In genomic region chr13:37103741-37104296, GRCm38 (mm10) we compare ENCODE assay signal across 9 mouse cellular contexts. TPM values are rescaled to one million over a fixed set of nuclear protein-coding genes. Genes with fewer than 3 reads are reported as not detected.
DNase-seq lines count a peak whose midpoint lies in the region; ATAC-seq lines count a peak whose summit lies in the region.
"Had no signal": no experiment of that assay in that cellular context is flagged by ENCODE, and none has a peak within 500 bp of the region (broad histone marks: within the 10 kb centered on the region; RNA-seq: fewer than 3 reads in every experiment).

No protein-coding gene starts in this region.

- no peaks in the 10 kb centered on the region for H3K9me3 ChIP-seq in midbrain, embryonic 13.5 days
- H3K9me3 ChIP-seq in midbrain, embryonic 11.5 days (ENCODE audit: control insufficient read depth, low read length) = no peaks in the 10 kb centered on the region
- H3K9me3 ChIP-seq in embryonic facial prominence, embryonic 14.5 days (ENCODE audit: control insufficient read depth, low read length) = peaks cover 4% of the 10 kb centered on the region; the same call in 1 of the 2 replicates
- H3K9me3 ChIP-seq in limb, embryonic 10.5 days (replicated peaks) = no peaks in the 10 kb centered on the region
- H3K9me3 ChIP-seq in heart, embryonic 12.5 days (replicated peaks) = peaks cover 5% of the 10 kb centered on the region; the same call in 1 of the 2 replicates

- no peak for DNase-seq in midbrain, embryonic 11.5 days (ENCODE audit: low spot score, missing footprints)
- DNase-seq in embryonic facial prominence, embryonic 14.5 days (ENCODE audit: low spot score) = peak; percentile 52
- DNase-seq in limb, embryonic 10.5 days (ENCODE audit: low spot score) = peak; percentile 42
- DNase-seq in telencephalon, adult 2 months (ENCODE audit: low read depth, low spot score) = peak; percentile 26
- DNase-seq in frontal cortex, postnatal 14 days (ENCODE audit: low spot score in 2 of 2) = no peak

- 25% methylated on average over 6 of the region's 6 CpGs for WGBS in midbrain, embryonic 13.5 days
- WGBS in midbrain, embryonic 11.5 days = 52% methylated on average over 6 of the region's 6 CpGs
- WGBS in embryonic facial prominence, embryonic 14.5 days = 38% methylated on average over 6 of the region's 6 CpGs
- 60% methylated on average over 6 of the region's 6 CpGs for WGBS in limb, embryonic 10.5 days
- WGBS in heart, embryonic 12.5 days = 73% methylated on average over 6 of the region's 6 CpGs

- peaks cover 15% of the 10 kb centered on the region for H3K4me1 ChIP-seq in midbrain, embryonic 13.5 days (replicated peaks)
- no peaks in the 10 kb centered on the region for H3K4me1 ChIP-seq in midbrain, embryonic 11.5 days (ENCODE audit: control insufficient read depth, insufficient read depth, low read length)
- H3K4me1 ChIP-seq in embryonic facial prominence, embryonic 14.5 days (ENCODE audit: control insufficient read depth, insufficient read depth, low read length) = no peaks in the 10 kb centered on the region
- H3K4me1 ChIP-seq in limb, embryonic 10.5 days = peaks cover 21% of the 10 kb centered on the region
- 0 out of 2 replicates have a peak, but pooled peaks cover 2% of the 10 kb centered on the region for H3K4me1 ChIP-seq in heart, embryonic 12.5 days (replicated peaks)

- H3K36me3 ChIP-seq in midbrain, embryonic 13.5 days = no peaks in the 10 kb centered on the region
- no peaks in the 10 kb centered on the region for H3K36me3 ChIP-seq in midbrain, embryonic 11.5 days (ENCODE audit: control insufficient read depth, insufficient read depth, low read length)
- no peaks in the 10 kb centered on the region for H3K36me3 ChIP-seq in embryonic facial prominence, embryonic 14.5 days (ENCODE audit: control insufficient read depth, insufficient read depth, low read length)
- no peaks in the 10 kb centered on the region for H3K36me3 ChIP-seq in limb, embryonic 10.5 days
- no peaks in the 10 kb centered on the region for H3K36me3 ChIP-seq in heart, embryonic 12.5 days

- peak overlapping the region; percentile 25; the same call in 1 of the 2 replicates for H3K4me2 ChIP-seq in midbrain, embryonic 13.5 days (replicated peaks)
- H3K4me2 ChIP-seq in midbrain, embryonic 11.5 days = no peak overlapping the region
- H3K4me2 ChIP-seq in embryonic facial prominence, embryonic 14.5 days (ENCODE audit: low read depth, low read length) = no peak overlapping the region
- no peak overlapping the region for H3K4me2 ChIP-seq in heart, embryonic 12.5 days

- no peak overlapping the region for H3K4me3 ChIP-seq in midbrain, embryonic 13.5 days (replicated peaks)
- no peak overlapping the region for H3K4me3 ChIP-seq in midbrain, embryonic 11.5 days (ENCODE audit: low read depth, low read length)
- no peak overlapping the region for H3K4me3 ChIP-seq in embryonic facial prominence, embryonic 14.5 days (ENCODE audit: low read depth, low read length)
- H3K4me3 ChIP-seq in limb, embryonic 10.5 days = no peak overlapping the region
- H3K4me3 ChIP-seq in heart, embryonic 12.5 days = no peak overlapping the region
- H3K4me3 ChIP-seq: erythroblast, embryonic 14.5 days had no signal

- no peak overlapping the region for H3K9ac ChIP-seq in midbrain, embryonic 13.5 days (replicated peaks)
- H3K9ac ChIP-seq in midbrain, embryonic 11.5 days (ENCODE audit: low read length) = no peak overlapping the region
- H3K9ac ChIP-seq in embryonic facial prominence, embryonic 14.5 days (ENCODE audit: low read depth, low read length) = no peak overlapping the region
- H3K9ac ChIP-seq in heart, embryonic 12.5 days = no peak overlapping the region

- H3K27ac ChIP-seq in midbrain, embryonic 13.5 days = peak overlapping the region; percentile 78
- H3K27ac ChIP-seq in midbrain, embryonic 11.5 days (ENCODE audit: low read depth, low read length) = no peak overlapping the region
- H3K27ac ChIP-seq in embryonic facial prominence, embryonic 14.5 days (replicated peaks; ENCODE audit: low read depth, low read length) = no peak overlapping the region
- peak overlapping the region; percentile 36; the same call in 1 of the 2 replicates for H3K27ac ChIP-seq in limb, embryonic 10.5 days
- H3K27ac ChIP-seq in heart, embryonic 12.5 days (ENCODE audit: poor library complexity, severe bottlenecking) = no peak overlapping the region

- H3K27me3 ChIP-seq in midbrain, embryonic 13.5 days = no peaks in the 10 kb centered on the region
- H3K27me3 ChIP-seq in midbrain, embryonic 11.5 days (ENCODE audit: control insufficient read depth, insufficient read depth, low read length) = no peaks in the 10 kb centered on the region
- no peaks in the 10 kb centered on the region for H3K27me3 ChIP-seq in embryonic facial prominence, embryonic 14.5 days (replicated peaks; ENCODE audit: control insufficient read depth, insufficient read depth, low read length)
- no peaks in the 10 kb centered on the region for H3K27me3 ChIP-seq in limb, embryonic 10.5 days (ENCODE audit: low read depth, poor library complexity, severe bottlenecking)
- H3K27me3 ChIP-seq in heart, embryonic 12.5 days (replicated peaks) = no peaks in the 10 kb centered on the region

- peak; percentile 91 for ATAC-seq in midbrain, embryonic 13.5 days
- ATAC-seq in midbrain, embryonic 11.5 days (ENCODE audit: low FRiP score) = no peak
- peak; percentile 75 for ATAC-seq in embryonic facial prominence, embryonic 14.5 days (ENCODE audit: low read depth)
- no peak for ATAC-seq in inflammation-experienced regulatory T-cells, adult 6 months
- no peak for ATAC-seq in heart, embryonic 12.5 days (ENCODE audit: insufficient number of reproducible peaks, low FRiP score)

RNA-seq across cellular contexts. Expression of gene F13a1, which starts 53.8 kb away (rescaled TPM):
- 11.4 and 12.6 TPM in 2 replicates for polyA plus RNA-seq in midbrain, embryonic 13.5 days (2015; fragmentation: Nextera tagmentation; extraction: Ambion mirVana)
- 13.5 and 15.7 TPM in 2 replicates for polyA plus RNA-seq in midbrain, embryonic 11.5 days (2014; fragmentation: Nextera tagmentation; extraction: Ambion mirVana)
- 28.4 and 33.8 TPM in 2 replicates for polyA plus RNA-seq in embryonic facial prominence, embryonic 14.5 days (2014; fragmentation: Nextera tagmentation; extraction: Ambion mirVana)
- polyA plus RNA-seq in limb, embryonic 10.5 days (2016; fragmentation: Nextera tagmentation; extraction: Ambion mirVana) = 2.8 and 3.3 TPM in 2 replicates
- under 1 TPM in 2 of 3 experiments, not detected in 1; 0.08 to 0.61 TPM for polyA plus RNA-seq in inflammation-experienced regulatory T-cells, adult 6 months (2017; shearing (Covaris generic))
- polyA plus RNA-seq in heart, embryonic 12.5 days (2016; fragmentation: Nextera tagmentation; extraction: Ambion mirVana) = 4.8 and 4.9 TPM in 2 replicates

Comparison
In these comparisons a context has a peak if more than half of its experiments do, and no peak if none do; other contexts are left out.
1. ATAC-seq: peak in midbrain, embryonic 13.5 days (single experiment) and embryonic facial prominence, embryonic 14.5 days (single experiment); none in midbrain, embryonic 11.5 days (single experiment), inflammation-experienced regulatory T-cells, adult 6 months (single experiment) and heart, embryonic 12.5 days (single experiment).
2. H3K27ac ChIP-seq: peak in midbrain, embryonic 13.5 days (single experiment) and limb, embryonic 10.5 days (single experiment); none in midbrain, embryonic 11.5 days (single experiment), embryonic facial prominence, embryonic 14.5 days (single experiment) and heart, embryonic 12.5 days (single experiment).
3. DNase-seq: peak in embryonic facial prominence, embryonic 14.5 days (single experiment), limb, embryonic 10.5 days (single experiment) and telencephalon, adult 2 months (single experiment); none in midbrain, embryonic 11.5 days (single experiment) and frontal cortex, postnatal 14 days (0 of 2).